Mouse (Mus musculus) R1 (cell line): ENCODE data around the gene Lrrc41.

Experiments used
- DNase-seq: peaks from one replicate; pipeline ENCODE4 v3.0.0-alpha.2; 2018; ENCODE audit warnings: low read depth, low spot score

Lrrc41 gene

GRCm38 (mm10) chr4:116143891-116144717 is 69.0 kb downstream of the Lrrc41 start:
- peak; percentile 60 for DNase-seq
